Mouse (Mus musculus): ENCODE results near the gene Pam.

GRCm38 (mm10) chr1:98018987-98019386 lies 76.5 kb downstream of the Pam start:
- TF ChIP-seq POLR2A (IDR thresholded peaks at IDR 0.05; ENCODE audit: low read depth, low read length), result no peak
- no peak for TF ChIP-seq CTCF (IDR thresholded peaks at IDR 0.05; ENCODE audit: borderline replicate concordance, insufficient read depth, low read length)

Data from embryonic fibroblast, embryonic 13.5 days (primary cell).